Mouse (Mus musculus) midbrain, embryonic 12.5 days (tissue): ENCODE results near the gene Slit3. TPM values are rescaled to one million over a fixed set of nuclear protein-coding genes. Genes with fewer than 3 reads are reported as not detected.

Experiments
- ATAC-seq: fragments of 200-750 bp; cut with Nextera tagmentation; 2 replicates; pipeline ENCODE4 v1.8.0; 2017; ENCODE audit warnings: low read depth, moderate TSS enrichment, moderate library complexity; ENCODE audit not compliant: low FRiP score
- H3K27ac ChIP-seq: fragments of 300-500 bp; sonication (generic); replicated peaks from 2 replicates; pipeline ENCODE4 v1.5.1; 2016; ENCODE audit warnings: mild to moderate bottlenecking
- H3K27me3 ChIP-seq: fragments of 300-500 bp; sonication (generic); 2 replicates; pipeline ENCODE4 v1.6.1; 2016; ENCODE audit warnings: mild to moderate bottlenecking
- H3K36me3 ChIP-seq: fragments of 300-500 bp; sonication (generic); 2 replicates; pipeline ENCODE4 v1.6.1; 2016
- H3K4me1 ChIP-seq: fragments of 300-500 bp; sonication (generic); 2 replicates; pipeline ENCODE4 v1.6.1; 2016
- H3K4me2 ChIP-seq: fragments of 300-500 bp; sonication (generic); replicated peaks from 2 replicates; pipeline ENCODE4 v1.6.1; 2016; ENCODE audit warnings: mild to moderate bottlenecking, moderate library complexity
- H3K4me3 ChIP-seq: fragments of 300-500 bp; sonication (generic); 2 replicates; pipeline ENCODE4 v1.5.1; 2016; ENCODE audit warnings: mild to moderate bottlenecking
- H3K9ac ChIP-seq: fragments of 300-500 bp; sonication (generic); replicated peaks from 2 replicates; pipeline ENCODE4 v1.6.1; 2016; ENCODE audit warnings: mild to moderate bottlenecking, moderate library complexity
- H3K9me3 ChIP-seq: fragments of 300-500 bp; sonication (generic); 2 replicates; pipeline ENCODE4 v1.6.1; 2016; ENCODE audit warnings: mild to moderate bottlenecking
- WGBS: fragments of 180-500 bp; shearing (Covaris S2); methylation state at CpG from one replicate; pipeline ENCODE4 v1.1.7; 2016; 5-methylcytosine and 5-hydroxymethylcytosine counted together
- polyA plus RNA-seq: library from polyadenylated mRNA; unstranded; fragments of >200 nt; fragmentation: Nextera tagmentation; extraction: Ambion mirVana; gene quantifications from 2 replicates; pipeline ENCODE4 v1.2.1, GENCODE M21; 2016

Slit3 gene
- polyA plus RNA-seq, 1 experiment from 2014 or later = 16.2 TPM

- Histone ChIP-seq H3K4me3 (no peak overlapping the region), H3K27ac (no peak overlapping the region), H3K9ac (no peak overlapping the region), H3K4me2 (no peak overlapping the region), H3K9me3 (no peaks in the 10 kb centered on the region), H3K27me3 (peaks cover 81% of the 10 kb centered on the region), H3K36me3 (no peaks in the 10 kb centered on the region), H3K4me1 (no peaks in the 10 kb centered on the region; the same call in 1 of the 2 replicates)
- WGBS = 92% methylated on average over 6 of the region's 6 CpGs
- ATAC-seq = no peak
These were observed 345.7 kb downstream of the Slit3 start for GRCm38 (mm10) chr11:35466701-35467100.

- no peak for ATAC-seq
- no peaks in the 10 kb centered on the region; the same call in 1 of the 2 replicates for H3K4me1 ChIP-seq
- WGBS = 79% methylated on average over 7 of the region's 7 CpGs
- H3K4me2 ChIP-seq = no peak overlapping the region
- H3K4me3 ChIP-seq = no peak overlapping the region
- peaks cover 75% of the 10 kb centered on the region for H3K27me3 ChIP-seq
- H3K9me3 ChIP-seq = no peaks in the 10 kb centered on the region
- no peak overlapping the region for H3K27ac ChIP-seq
- H3K9ac ChIP-seq = no peak overlapping the region
- no peaks in the 10 kb centered on the region for H3K36me3 ChIP-seq
These were observed 347.8 kb downstream of the Slit3 start for GRCm38 (mm10) chr11:35468847-35469246.

GRCm38 (mm10) chr11:35469940-35470339 is 348.9 kb downstream of the Slit3 start:
- WGBS = 86% methylated on average over 4 of the region's 4 CpGs
- Histone ChIP-seq H3K4me3 (no peak overlapping the region), H3K9ac (no peak overlapping the region), H3K4me1 (no peaks in the 10 kb centered on the region; the same call in 1 of the 2 replicates), H3K27ac (no peak overlapping the region), H3K4me2 (no peak overlapping the region), H3K36me3 (no peaks in the 10 kb centered on the region), H3K27me3 (peaks cover 65% of the 10 kb centered on the region), H3K9me3 (no peaks in the 10 kb centered on the region)
- no peak for ATAC-seq

- no peak overlapping the region for H3K4me3 ChIP-seq
- WGBS = 72% methylated on average over 5 of the region's 5 CpGs
- no peak overlapping the region for H3K4me2 ChIP-seq
- H3K4me1 ChIP-seq = no peaks in the 10 kb centered on the region; the same call in 1 of the 2 replicates
- no peaks in the 10 kb centered on the region for H3K9me3 ChIP-seq
- no peak for ATAC-seq
- peaks cover 56% of the 10 kb centered on the region for H3K27me3 ChIP-seq
- H3K9ac ChIP-seq = no peak overlapping the region
- H3K36me3 ChIP-seq = no peaks in the 10 kb centered on the region
- H3K27ac ChIP-seq = no peak overlapping the region
These were observed 349.8 kb downstream of the Slit3 start for GRCm38 (mm10) chr11:35470853-35471252.

- 67% methylated on average over 11 of the region's 11 CpGs for WGBS
- peaks cover 43% of the 10 kb centered on the region for H3K27me3 ChIP-seq
- H3K9me3 ChIP-seq = no peaks in the 10 kb centered on the region
- no peak overlapping the region for H3K4me2 ChIP-seq
- no peak overlapping the region for H3K4me3 ChIP-seq
- no peak overlapping the region for H3K27ac ChIP-seq
- H3K4me1 ChIP-seq = no peaks in the 10 kb centered on the region; the same call in 1 of the 2 replicates
- no peak for ATAC-seq
- no peak overlapping the region for H3K9ac ChIP-seq
- no peaks in the 10 kb centered on the region for H3K36me3 ChIP-seq
These were observed 352.0 kb downstream of the Slit3 start for GRCm38 (mm10) chr11:35472842-35473616.

- H3K4me1 ChIP-seq = no peaks in the 10 kb centered on the region; the same call in 1 of the 2 replicates
- WGBS = 62% methylated on average over 5 of the region's 5 CpGs
- H3K9ac ChIP-seq = no peak overlapping the region
- no peaks in the 10 kb centered on the region for H3K36me3 ChIP-seq
- H3K27me3 ChIP-seq = peaks cover 39% of the 10 kb centered on the region
- H3K4me2 ChIP-seq = no peak overlapping the region
- H3K27ac ChIP-seq = no peak overlapping the region
- H3K4me3 ChIP-seq = no peak overlapping the region
- no peaks in the 10 kb centered on the region for H3K9me3 ChIP-seq
- no peak for ATAC-seq
These were observed 352.6 kb downstream of the Slit3 start for GRCm38 (mm10) chr11:35473617-35473996.

GRCm38 (mm10) chr11:35480146-35480545 is 359.1 kb downstream of the Slit3 start:
- Histone ChIP-seq H3K27ac (no peak overlapping the region), H3K4me3 (no peak overlapping the region), H3K4me1 (peaks cover 7% of the 10 kb centered on the region; the same call in 1 of the 2 replicates), H3K9ac (no peak overlapping the region), H3K4me2 (no peak overlapping the region; the same call in 1 of the 2 replicates), H3K36me3 (no peaks in the 10 kb centered on the region), H3K27me3 (peaks cover 29% of the 10 kb centered on the region), H3K9me3 (no peaks in the 10 kb centered on the region)
- 17% methylated on average over 8 of the region's 8 CpGs for WGBS
- no peak for ATAC-seq

- Histone ChIP-seq H3K9me3 (no peaks in the 10 kb centered on the region), H3K36me3 (no peaks in the 10 kb centered on the region), H3K4me1 (peaks cover 12% of the 10 kb centered on the region; the same call in 1 of the 2 replicates), H3K4me2 (no peak overlapping the region), H3K9ac (no peak overlapping the region), H3K27me3 (peaks cover 36% of the 10 kb centered on the region), H3K4me3 (no peak overlapping the region), H3K27ac (no peak overlapping the region)
- 86% methylated on average over 9 of the region's 9 CpGs for WGBS
- ATAC-seq = no peak
These were observed 360.8 kb downstream of the Slit3 start for GRCm38 (mm10) chr11:35481611-35482363.

GRCm38 (mm10) chr11:35487966-35488365 is 366.9 kb downstream of the Slit3 start:
- no peak for ATAC-seq
- no peak overlapping the region for H3K9ac ChIP-seq
- H3K36me3 ChIP-seq = no peaks in the 10 kb centered on the region
- H3K4me1 ChIP-seq = peaks cover 5% of the 10 kb centered on the region; the same call in 1 of the 2 replicates
- H3K9me3 ChIP-seq = no peaks in the 10 kb centered on the region
- no peak overlapping the region for H3K4me2 ChIP-seq
- no peak overlapping the region for H3K27ac ChIP-seq
- no peak overlapping the region for H3K4me3 ChIP-seq
- WGBS = 76% methylated on average over 5 of the region's 5 CpGs
- H3K27me3 ChIP-seq = peaks cover 63% of the 10 kb centered on the region

- Histone ChIP-seq H3K36me3 (no peaks in the 10 kb centered on the region), H3K27ac (no peak overlapping the region), H3K9me3 (no peaks in the 10 kb centered on the region), H3K4me3 (no peak overlapping the region), H3K4me1 (peaks cover 2% of the 10 kb centered on the region; the same call in 1 of the 2 replicates), H3K4me2 (no peak overlapping the region), H3K9ac (no peak overlapping the region), H3K27me3 (peaks cover 70% of the 10 kb centered on the region)
- WGBS = 72% methylated on average over 5 of the region's 5 CpGs
- ATAC-seq = no peak
These were observed 370.7 kb downstream of the Slit3 start for GRCm38 (mm10) chr11:35491701-35492100.

- H3K4me2 ChIP-seq = no peak overlapping the region
- no peaks in the 10 kb centered on the region for H3K36me3 ChIP-seq
- ATAC-seq = no peak
- H3K27me3 ChIP-seq = peaks cover 78% of the 10 kb centered on the region
- WGBS = 48% methylated on average over 10 of the region's 10 CpGs
- H3K9ac ChIP-seq = no peak overlapping the region
- no peak overlapping the region for H3K4me3 ChIP-seq
- no peaks in the 10 kb centered on the region for H3K9me3 ChIP-seq
- H3K4me1 ChIP-seq = peaks cover 14% of the 10 kb centered on the region
- H3K27ac ChIP-seq = no peak overlapping the region
These were observed 375.9 kb downstream of the Slit3 start for GRCm38 (mm10) chr11:35496874-35497273.

GRCm38 (mm10) chr11:35497961-35498360 is 376.9 kb downstream of the Slit3 start:
- Histone ChIP-seq H3K36me3 (no peaks in the 10 kb centered on the region), H3K27me3 (peaks cover 79% of the 10 kb centered on the region), H3K27ac (no peak overlapping the region), H3K9me3 (no peaks in the 10 kb centered on the region), H3K4me2 (no peak overlapping the region), H3K4me1 (peaks cover 22% of the 10 kb centered on the region), H3K4me3 (no peak overlapping the region), H3K9ac (no peak overlapping the region)
- no peak for ATAC-seq
- WGBS = 20% methylated on average over 8 of the region's 8 CpGs
